Mouse (Mus musculus): ENCODE data around the gene Crybg1. TPM values are rescaled to one million over a fixed set of nuclear protein-coding genes. Genes with fewer than 3 reads are reported as not detected.

The Crybg1 gene
- polyA plus RNA-seq (2015; fragmentation: Nextera tagmentation; extraction: Ambion mirVana), result 0.16 and 0.23 TPM in 2 replicates

DNA sequence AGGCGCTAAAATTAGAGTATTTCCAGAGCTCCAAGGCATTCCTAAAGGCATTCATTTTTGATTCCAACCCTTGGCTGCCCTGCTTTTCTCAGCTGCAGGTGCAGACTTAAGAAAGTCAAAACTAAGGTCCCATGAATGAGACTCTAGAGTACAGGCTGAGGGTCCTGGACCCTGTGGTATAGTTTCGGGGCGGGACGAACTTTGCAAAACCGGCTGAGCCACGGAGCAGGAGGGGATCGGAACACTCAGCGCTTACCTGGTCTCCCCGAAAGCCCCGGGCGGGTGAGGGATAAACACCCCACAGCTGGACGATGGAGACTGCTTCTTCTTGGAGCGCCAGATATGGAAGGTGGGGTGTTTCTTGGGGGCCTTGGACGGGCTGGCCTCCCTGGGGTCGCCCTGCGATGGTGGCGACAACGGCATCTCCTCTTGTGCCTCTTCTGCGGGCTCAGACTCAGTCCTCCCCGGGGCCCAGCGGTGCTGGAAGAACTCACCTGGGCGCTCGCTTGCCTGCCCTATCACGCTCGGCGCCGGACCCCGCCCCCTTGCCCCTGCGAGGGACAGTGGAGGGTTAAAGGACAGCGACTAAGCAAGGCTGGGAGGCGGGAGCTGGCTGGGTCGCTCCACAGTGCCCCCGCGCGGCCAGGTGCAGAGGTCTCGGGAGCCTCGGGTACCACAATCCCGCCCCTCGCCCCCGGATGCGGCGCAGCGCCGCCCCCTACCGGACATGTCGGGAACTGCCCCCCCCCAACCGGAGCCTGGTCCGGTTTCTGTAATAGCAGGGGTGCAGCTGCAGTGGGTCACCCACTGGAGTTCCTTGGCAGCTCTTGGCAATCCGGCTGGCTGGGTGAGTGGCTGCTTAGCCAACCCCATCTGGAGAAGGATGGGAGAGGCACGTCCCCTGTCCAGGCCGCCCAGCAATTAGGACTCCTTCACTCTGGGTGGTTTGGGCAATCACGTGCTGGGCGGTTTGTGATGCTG, at the start of gene Crybg1:
Gene Crybg1, minus strand, starts transcription at position 517 of the 981 bp plus-strand sequence.
- peak; percentile 68; the same call in 1 of the 2 replicates for ATAC-seq
- Histone ChIP-seq H3K9ac (replicated peaks; ENCODE audit: low read depth, low read length) (no peak within 1 kb of the TSS), H3K27me3 (replicated peaks; ENCODE audit: control insufficient read depth, insufficient read depth, low read length) (peaks cover 4% of the 10 kb centered on the region), H3K36me3 (ENCODE audit: control insufficient read depth, insufficient read depth) (no peaks in the 10 kb centered on the region), H3K4me1 (replicated peaks; ENCODE audit: control insufficient read depth, insufficient read depth, low read length) (peaks cover 9% of the 10 kb centered on the region), H3K27ac (ENCODE audit: low read length) (no peak within 1 kb of the TSS), H3K4me2 (ENCODE audit: low read length) (peak within 1 kb of the TSS; percentile 47), H3K4me3 (replicated peaks; ENCODE audit: low read length) (peak within 1 kb of the TSS; percentile 28), H3K9me3 (ENCODE audit: control insufficient read depth, low read length) (no peaks in the 10 kb centered on the region)
- 4% methylated on average over 52 of the region's 53 CpGs for WGBS

GRCm38 (mm10) chr10:44177365-44177764, 28.7 kb upstream of the Crybg1 start:
- H3K4me1 ChIP-seq (replicated peaks; ENCODE audit: control insufficient read depth, insufficient read depth, low read length), result no peaks in the 10 kb centered on the region
- no peak overlapping the region for H3K27ac ChIP-seq (ENCODE audit: low read length)
- ATAC-seq, result no peak
- H3K4me3 ChIP-seq (replicated peaks; ENCODE audit: low read length), result no peak overlapping the region
- no peaks in the 10 kb centered on the region for H3K9me3 ChIP-seq (ENCODE audit: control insufficient read depth, low read length)
- WGBS, result 0% methylated on average over 1 of the region's 1 CpGs
- H3K27me3 ChIP-seq (replicated peaks; ENCODE audit: control insufficient read depth, insufficient read depth, low read length), result no peaks in the 10 kb centered on the region
- no peaks in the 10 kb centered on the region for H3K36me3 ChIP-seq (ENCODE audit: control insufficient read depth, insufficient read depth)
- H3K4me2 ChIP-seq (ENCODE audit: low read length), result no peak overlapping the region
- H3K9ac ChIP-seq (replicated peaks; ENCODE audit: low read depth, low read length), result no peak overlapping the region

GRCm38 (mm10) chr10:44176548-44176947, 27.9 kb upstream of the Crybg1 start:
- ATAC-seq, result no peak

GRCm38 (mm10) chr10:44176120-44176519, 27.5 kb upstream of the Crybg1 start:
- Histone ChIP-seq H3K9me3 (ENCODE audit: control insufficient read depth, low read length) (no peaks in the 10 kb centered on the region), H3K36me3 (ENCODE audit: control insufficient read depth, insufficient read depth) (no peaks in the 10 kb centered on the region), H3K27ac (ENCODE audit: low read length) (no peak overlapping the region), H3K4me3 (replicated peaks; ENCODE audit: low read length) (no peak overlapping the region), H3K4me1 (replicated peaks; ENCODE audit: control insufficient read depth, insufficient read depth, low read length) (no peaks in the 10 kb centered on the region), H3K27me3 (replicated peaks; ENCODE audit: control insufficient read depth, insufficient read depth, low read length) (no peaks in the 10 kb centered on the region), H3K4me2 (ENCODE audit: low read length) (no peak overlapping the region), H3K9ac (replicated peaks; ENCODE audit: low read depth, low read length) (no peak overlapping the region)
- no peak for ATAC-seq
- 97% methylated on average over 5 of the region's 5 CpGs for WGBS

More at GRCm38 (mm10) chr10:44176548-44176947, 27.9 kb upstream of the Crybg1 start:
- Histone ChIP-seq H3K9ac (replicated peaks; ENCODE audit: low read depth, low read length) (no peak overlapping the region), H3K4me1 (replicated peaks; ENCODE audit: control insufficient read depth, insufficient read depth, low read length) (no peaks in the 10 kb centered on the region), H3K4me2 (ENCODE audit: low read length) (no peak overlapping the region), H3K36me3 (ENCODE audit: control insufficient read depth, insufficient read depth) (no peaks in the 10 kb centered on the region), H3K27ac (ENCODE audit: low read length) (no peak overlapping the region), H3K27me3 (replicated peaks; ENCODE audit: control insufficient read depth, insufficient read depth, low read length) (no peaks in the 10 kb centered on the region), H3K4me3 (replicated peaks; ENCODE audit: low read length) (no peak overlapping the region), H3K9me3 (ENCODE audit: control insufficient read depth, low read length) (no peaks in the 10 kb centered on the region)

DNA sequence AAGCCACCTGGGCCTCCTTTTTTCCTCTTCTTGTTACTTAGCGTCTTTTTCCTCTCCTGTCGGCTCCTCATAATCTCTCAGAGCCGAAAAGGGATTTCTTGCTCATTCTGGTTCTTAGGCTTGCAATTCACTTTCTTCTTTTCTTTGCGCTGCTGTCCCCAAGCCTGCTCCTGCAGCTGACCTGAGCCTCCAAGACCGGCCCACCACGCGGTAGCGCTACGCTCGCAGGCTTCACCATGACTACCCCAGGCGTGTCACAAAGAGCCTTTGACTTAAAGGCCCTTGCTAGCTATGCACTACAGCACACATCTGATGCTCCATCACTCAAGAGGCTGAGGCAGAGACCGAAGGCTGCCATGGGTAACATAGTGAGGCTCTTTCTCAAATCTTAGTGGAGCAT, 21.5 kb upstream of the Crybg1 start:
- Histone ChIP-seq H3K27ac (ENCODE audit: low read length) (no peak overlapping the region), H3K4me3 (replicated peaks; ENCODE audit: low read length) (no peak overlapping the region), H3K36me3 (ENCODE audit: control insufficient read depth, insufficient read depth) (no peaks in the 10 kb centered on the region), H3K9ac (replicated peaks; ENCODE audit: low read depth, low read length) (no peak overlapping the region), H3K9me3 (ENCODE audit: control insufficient read depth, low read length) (no peaks in the 10 kb centered on the region), H3K4me1 (replicated peaks; ENCODE audit: control insufficient read depth, insufficient read depth, low read length) (no peaks in the 10 kb centered on the region), H3K27me3 (replicated peaks; ENCODE audit: control insufficient read depth, insufficient read depth, low read length) (no peaks in the 10 kb centered on the region), H3K4me2 (ENCODE audit: low read length) (no peak overlapping the region)
- WGBS, result 85% methylated on average over 12 of the region's 12 CpGs
- no peak for ATAC-seq

GRCm38 (mm10) chr10:44167061-44167460, 18.4 kb upstream of the Crybg1 start:
- Histone ChIP-seq H3K27ac (ENCODE audit: low read length) (no peak overlapping the region), H3K4me3 (replicated peaks; ENCODE audit: low read length) (no peak overlapping the region), H3K9me3 (ENCODE audit: control insufficient read depth, low read length) (no peaks in the 10 kb centered on the region), H3K27me3 (replicated peaks; ENCODE audit: control insufficient read depth, insufficient read depth, low read length) (no peaks in the 10 kb centered on the region), H3K4me2 (ENCODE audit: low read length) (no peak overlapping the region), H3K9ac (replicated peaks; ENCODE audit: low read depth, low read length) (no peak overlapping the region), H3K36me3 (ENCODE audit: control insufficient read depth, insufficient read depth) (no peaks in the 10 kb centered on the region), H3K4me1 (replicated peaks; ENCODE audit: control insufficient read depth, insufficient read depth, low read length) (no peaks in the 10 kb centered on the region)
- WGBS, result 65% methylated on average over 5 of the region's 5 CpGs
- ATAC-seq, result no peak

DNA sequence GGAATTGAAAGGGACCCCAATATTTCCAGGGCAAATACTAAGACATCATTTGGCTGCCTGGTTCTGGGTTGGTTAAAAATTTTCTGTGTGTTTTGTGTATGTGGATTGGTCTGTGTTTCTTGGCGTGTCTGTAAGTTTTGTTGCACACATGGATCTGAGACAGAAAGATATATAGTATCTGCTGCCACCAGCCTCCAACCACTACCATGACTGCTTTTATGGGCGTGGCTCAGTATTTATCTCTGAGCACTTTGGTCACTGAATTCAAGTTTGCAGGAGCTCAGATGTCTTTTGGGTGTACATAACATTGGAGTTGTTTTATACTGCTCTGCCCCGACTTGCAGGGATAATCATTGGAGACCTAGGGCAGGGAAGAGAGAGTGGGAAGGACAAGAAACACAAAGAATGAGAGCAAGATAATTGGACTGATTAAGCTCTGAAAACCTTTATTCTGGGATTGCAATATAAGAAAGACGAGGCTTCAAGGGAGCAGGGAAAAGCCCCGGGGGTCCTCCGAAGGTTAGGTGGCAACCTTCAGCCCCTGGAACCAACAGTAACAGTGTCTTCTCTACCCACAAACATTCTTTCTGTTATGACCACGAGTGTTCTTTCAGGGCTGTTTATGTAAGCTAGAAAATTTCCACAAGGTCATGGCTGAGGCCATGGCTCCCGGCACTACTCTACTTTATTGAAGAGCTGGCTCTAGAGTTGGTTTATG, 15.8 kb upstream of the Crybg1 start:
- no peaks in the 10 kb centered on the region for H3K4me1 ChIP-seq (replicated peaks; ENCODE audit: control insufficient read depth, insufficient read depth, low read length)
- ATAC-seq, result no peak

GRCm38 (mm10) chr10:44163028-44163427, 14.4 kb upstream of the Crybg1 start:
- Histone ChIP-seq H3K9me3 (ENCODE audit: control insufficient read depth, low read length) (no peaks in the 10 kb centered on the region), H3K4me1 (replicated peaks; ENCODE audit: control insufficient read depth, insufficient read depth, low read length) (no peaks in the 10 kb centered on the region), H3K4me2 (ENCODE audit: low read length) (no peak overlapping the region), H3K36me3 (ENCODE audit: control insufficient read depth, insufficient read depth) (no peaks in the 10 kb centered on the region), H3K27ac (ENCODE audit: low read length) (no peak overlapping the region), H3K9ac (replicated peaks; ENCODE audit: low read depth, low read length) (no peak overlapping the region), H3K4me3 (replicated peaks; ENCODE audit: low read length) (no peak overlapping the region), H3K27me3 (replicated peaks; ENCODE audit: control insufficient read depth, insufficient read depth, low read length) (no peaks in the 10 kb centered on the region)
- 89% methylated on average over 4 of the region's 4 CpGs for WGBS
- no peak for ATAC-seq

More for the DNA sequence above, 15.8 kb upstream of the Crybg1 start:
- 80% methylated on average over 8 of the region's 8 CpGs for WGBS
- Histone ChIP-seq H3K4me3 (replicated peaks; ENCODE audit: low read length) (no peak overlapping the region), H3K27me3 (replicated peaks; ENCODE audit: control insufficient read depth, insufficient read depth, low read length) (no peaks in the 10 kb centered on the region), H3K4me2 (ENCODE audit: low read length) (no peak overlapping the region), H3K27ac (ENCODE audit: low read length) (no peak overlapping the region), H3K36me3 (ENCODE audit: control insufficient read depth, insufficient read depth) (no peaks in the 10 kb centered on the region), H3K9me3 (ENCODE audit: control insufficient read depth, low read length) (no peaks in the 10 kb centered on the region), H3K9ac (replicated peaks; ENCODE audit: low read depth, low read length) (no peak overlapping the region)

DNA sequence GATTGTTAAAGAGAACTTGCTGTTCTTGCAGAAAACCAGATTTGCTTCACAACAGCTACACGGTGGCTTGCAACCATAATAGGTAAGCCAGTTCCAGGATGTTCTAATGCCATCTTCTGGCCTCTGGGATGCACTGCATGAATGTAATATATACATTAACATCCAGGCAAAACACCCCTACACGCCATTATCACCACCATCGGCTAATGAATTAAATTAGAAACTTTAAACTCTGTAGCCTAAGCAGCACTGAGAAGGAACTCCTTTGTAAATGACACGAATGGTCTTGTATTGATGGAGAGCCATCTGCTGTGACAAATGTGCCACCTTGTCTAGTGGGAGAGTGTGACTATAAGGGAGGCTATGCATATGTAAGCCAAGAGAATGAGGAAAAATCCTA, 11.5 kb upstream of the Crybg1 start:
- no peaks in the 10 kb centered on the region for H3K27me3 ChIP-seq (replicated peaks; ENCODE audit: control insufficient read depth, insufficient read depth, low read length)
- 38% methylated on average over 4 of the region's 4 CpGs for WGBS
- 0 out of 2 replicates have a peak, but pooled peaks have one; percentile 33 for ATAC-seq
- H3K4me2 ChIP-seq (ENCODE audit: low read length), result no peak overlapping the region
- H3K9me3 ChIP-seq (ENCODE audit: control insufficient read depth, low read length), result no peaks in the 10 kb centered on the region
- no peak overlapping the region for H3K4me3 ChIP-seq (replicated peaks; ENCODE audit: low read length)
- H3K36me3 ChIP-seq (ENCODE audit: control insufficient read depth, insufficient read depth), result no peaks in the 10 kb centered on the region
- no peaks in the 10 kb centered on the region for H3K4me1 ChIP-seq (replicated peaks; ENCODE audit: control insufficient read depth, insufficient read depth, low read length)
- H3K9ac ChIP-seq (replicated peaks; ENCODE audit: low read depth, low read length), result no peak overlapping the region
- no peak overlapping the region for H3K27ac ChIP-seq (ENCODE audit: low read length)
